Mouse (Mus musculus) layer of hippocampus, adult 2 months (tissue): Measurements from ENCODE around the gene Sox5. TPM values are rescaled to one million over a fixed set of nuclear protein-coding genes. Genes with fewer than 3 reads are reported as not detected.

ENCODE experiments used
- DNase-seq, 2 experiments: peaks; one replicate each; pipeline ENCODE4 v3.0.0; 2022; ENCODE audit warnings: low spot score in 2 of 2
- H3K27ac ChIP-seq: fragments of 200-600 bp; 2 replicates; pipeline ENCODE4 v1.8.1; 2022
- H3K4me3 ChIP-seq: fragments of 200-600 bp; 2 replicates; pipeline ENCODE4 v1.8.1; 2022; ENCODE audit warnings: mild to moderate bottlenecking
- CTCF ChIP-seq: fragments of 200-600 bp; conservative IDR thresholded peaks from 2 replicates; pipeline ENCODE4 v1.8.1; 2022; ENCODE audit warnings: antibody characterized with exemption, mild to moderate bottlenecking, moderate library complexity
- total RNA-seq, 2 experiments: library from RNA; stranded (reverse); gene quantifications; 2 replicates each; pipeline ENCODE4 v1.2.3; 2021

The Sox5 gene
- total RNA-seq, 2 experiments from 2014 or later: 36.8 to 42.0 TPM

GRCm38 (mm10) chr6:144312781-144313754 is 468.7 kb downstream of the Sox5 start:
- Histone ChIP-seq H3K27ac (no peak overlapping the region), H3K4me3 (no peak overlapping the region)
- no peak for DNase-seq
- no peak for TF ChIP-seq CTCF

GRCm38 (mm10) chr6:144312282-144312780 is 469.4 kb downstream of the Sox5 start:
- no peak overlapping the region for H3K4me3 ChIP-seq
- no peak for DNase-seq
- no peak for TF ChIP-seq CTCF
- no peak overlapping the region for H3K27ac ChIP-seq

- H3K4me3 ChIP-seq: no peak overlapping the region
- H3K27ac ChIP-seq: no peak overlapping the region
- TF ChIP-seq CTCF: no peak
- DNase-seq: no peak
Observed at GRCm38 (mm10) chr6:144311754-144312153, 470.0 kb downstream of the Sox5 start.

- H3K27ac ChIP-seq: no peak overlapping the region
- no peak for TF ChIP-seq CTCF
- H3K4me3 ChIP-seq: no peak overlapping the region
- DNase-seq: no peak
Observed at GRCm38 (mm10) chr6:144309171-144309570, 472.6 kb downstream of the Sox5 start.

GRCm38 (mm10) chr6:144307551-144308149 is 474.1 kb downstream of the Sox5 start:
- no peak for DNase-seq
- no peak for TF ChIP-seq CTCF
- no peak overlapping the region for H3K27ac ChIP-seq
- H3K4me3 ChIP-seq: no peak overlapping the region

- Histone ChIP-seq H3K4me3 (no peak overlapping the region), H3K27ac (no peak overlapping the region)
- no peak for TF ChIP-seq CTCF
- no peak for DNase-seq
Observed at GRCm38 (mm10) chr6:144302823-144303222, 479.0 kb downstream of the Sox5 start.

- TF ChIP-seq CTCF: no peak
- Histone ChIP-seq H3K27ac (no peak overlapping the region), H3K4me3 (no peak overlapping the region)
- no peak for DNase-seq
Observed at GRCm38 (mm10) chr6:144301082-144301481, 480.7 kb downstream of the Sox5 start.

- TF ChIP-seq CTCF: no peak
- DNase-seq: no peak
- H3K4me3 ChIP-seq: no peak overlapping the region
- no peak overlapping the region for H3K27ac ChIP-seq
Observed at GRCm38 (mm10) chr6:144299503-144299858, 482.3 kb downstream of the Sox5 start.

GRCm38 (mm10) chr6:144298641-144299502 is 482.9 kb downstream of the Sox5 start:
- DNase-seq: no peak
- no peak for TF ChIP-seq CTCF
- Histone ChIP-seq H3K4me3 (no peak overlapping the region), H3K27ac (no peak overlapping the region)

GRCm38 (mm10) chr6:144297846-144298245 is 483.9 kb downstream of the Sox5 start:
- no peak overlapping the region for H3K4me3 ChIP-seq
- no peak overlapping the region for H3K27ac ChIP-seq
- no peak for DNase-seq
- no peak for TF ChIP-seq CTCF

GRCm38 (mm10) chr6:144297131-144297530 is 484.6 kb downstream of the Sox5 start:
- Histone ChIP-seq H3K4me3 (no peak overlapping the region), H3K27ac (no peak overlapping the region)
- no peak for DNase-seq
- no peak for TF ChIP-seq CTCF

GRCm38 (mm10) chr6:144291526-144291925 is 490.3 kb downstream of the Sox5 start:
- H3K27ac ChIP-seq: no peak overlapping the region
- no peak for TF ChIP-seq CTCF
- no peak overlapping the region for H3K4me3 ChIP-seq
- no peak for DNase-seq

GRCm38 (mm10) chr6:144286122-144286521 is 495.7 kb downstream of the Sox5 start:
- Histone ChIP-seq H3K27ac (no peak overlapping the region), H3K4me3 (no peak overlapping the region)
- no peak for DNase-seq
- TF ChIP-seq CTCF: no peak
